Mouse (Mus musculus) CD4-positive, CD25-positive, alpha-beta regulatory T cell, adult 9 weeks (primary cell): ENCODE results near the gene C6. TPM values are rescaled to one million over a fixed set of nuclear protein-coding genes. Genes with fewer than 3 reads are reported as not detected.

ENCODE experiments used
- polyA plus RNA-seq: library from polyadenylated mRNA; unstranded; fragments of 100-300 nt; shearing (Covaris generic); gene quantifications from one replicate; pipeline ENCODE4 v1.2.1, GENCODE M21; 2017

Gene C6
- 0.73 TPM for polyA plus RNA-seq

GRCm38 (mm10) chr15:4726830-4727310 is at the start of gene C6:
TSS of gene C6 (plus strand) at chr15:4727175.

Other genes starting within 250 kb of the C6 start
- not detected for gene Mroh2b, start 171.6 kb downstream of the C6 start, polyA plus RNA-seq